In the genomic region with DNA sequence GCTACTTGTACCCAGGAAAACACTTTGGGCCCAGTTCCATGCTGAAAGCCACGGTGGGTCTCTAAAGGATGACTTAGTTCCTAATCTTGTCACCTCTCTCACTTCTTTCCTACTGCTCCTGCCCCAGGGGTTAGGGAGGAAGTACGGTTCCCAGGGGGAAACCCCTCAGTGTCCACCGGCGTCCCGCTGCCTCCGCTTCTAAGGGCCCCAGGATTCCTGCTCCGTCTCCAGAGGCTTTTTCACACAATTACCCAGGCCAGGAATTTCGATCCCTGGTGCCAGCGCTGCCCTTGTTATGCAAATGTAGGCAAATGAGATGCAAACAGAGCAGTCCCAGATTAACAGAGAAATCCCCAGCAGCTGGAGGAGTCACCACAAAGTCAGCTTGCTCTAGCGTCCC, we compare ENCODE assay signal across 16 mouse cellular contexts. TPM values are rescaled to one million over a fixed set of nuclear protein-coding genes. Genes with fewer than 3 reads are reported as not detected.
DNase-seq lines count a peak whose midpoint lies in the region; ATAC-seq and TF ChIP-seq lines count a peak whose summit lies in the region.
"Had no signal": no experiment of that assay in that cellular context is flagged by ENCODE, and none has a peak within 500 bp of the region (broad histone marks: within the 10 kb centered on the region; RNA-seq: fewer than 3 reads in every experiment).

No protein-coding gene starts in this region.

- TF ChIP-seq CTCF in layer of hippocampus, adult 2 months (conservative IDR thresholded peaks at IDR 0.05): no peak
- no peak for TF ChIP-seq CTCF in lung, postnatal 0 days (IDR thresholded peaks at IDR 0.05)

- peaks cover 50% of the 10 kb centered on the region for H3K4me1 ChIP-seq in hindbrain, embryonic 12.5 days
- H3K4me1 ChIP-seq in midbrain, embryonic 16.5 days (ENCODE audit: control insufficient read depth, insufficient read depth, low read length): peaks cover 35% of the 10 kb centered on the region
- H3K4me1 ChIP-seq in lung, postnatal 0 days (ENCODE audit: insufficient read depth, low read depth, low read length): no peaks in the 10 kb centered on the region

- ATAC-seq in hindbrain, embryonic 12.5 days (ENCODE audit: low FRiP score): no peak
- ATAC-seq in midbrain, embryonic 16.5 days: no peak
- no peak for ATAC-seq in lung, postnatal 0 days
- no peak for ATAC-seq in granulocyte monocyte progenitor cell, adult 5-6 weeks (replicated peaks; ENCODE audit: poor library complexity, severe bottlenecking)
- ATAC-seq: Patski had no signal

- no peak overlapping the region for H3K9ac ChIP-seq in hindbrain, embryonic 12.5 days
- no peak overlapping the region; the same call in 1 of the 2 replicates for H3K9ac ChIP-seq in midbrain, embryonic 16.5 days (ENCODE audit: low read depth, low read length)
- H3K9ac ChIP-seq in lung, postnatal 0 days (replicated peaks; ENCODE audit: low read depth): no peak overlapping the region
- H3K9ac ChIP-seq: embryonic facial prominence, embryonic 13.5 days; limb, embryonic 12.5 days; lung, embryonic 14.5 days had no signal

- no peaks in the 10 kb centered on the region for H3K9me3 ChIP-seq in hindbrain, embryonic 12.5 days (replicated peaks)
- no peaks in the 10 kb centered on the region for H3K9me3 ChIP-seq in midbrain, embryonic 16.5 days (replicated peaks; ENCODE audit: control insufficient read depth, low read length, poor library complexity, severe bottlenecking)
- no peaks in the 10 kb centered on the region for H3K9me3 ChIP-seq in lung, postnatal 0 days (ENCODE audit: low read length)
- H3K9me3 ChIP-seq: embryonic facial prominence, embryonic 13.5 days; limb, embryonic 12.5 days had no signal

- H3K27me3 ChIP-seq in hindbrain, embryonic 12.5 days: peaks cover 5% of the 10 kb centered on the region; the same call in 1 of the 2 replicates
- H3K27me3 ChIP-seq in midbrain, embryonic 16.5 days (ENCODE audit: control insufficient read depth, insufficient read depth, low read depth, low read length): no peaks in the 10 kb centered on the region
- no peaks in the 10 kb centered on the region for H3K27me3 ChIP-seq in lung, postnatal 0 days (replicated peaks; ENCODE audit: insufficient read depth, low read length)
- H3K27me3 ChIP-seq: Patski had no signal

- no peak overlapping the region for H3K4me3 ChIP-seq in layer of hippocampus, adult 2 months
- no peak overlapping the region for H3K4me3 ChIP-seq in hindbrain, embryonic 12.5 days
- H3K4me3 ChIP-seq in midbrain, embryonic 16.5 days (ENCODE audit: low read depth, low read length): no peak overlapping the region
- no peak overlapping the region for H3K4me3 ChIP-seq in lung, postnatal 0 days (ENCODE audit: low read depth, low read length)
- H3K4me3 ChIP-seq: embryonic facial prominence, embryonic 13.5 days; limb, embryonic 12.5 days had no signal

- H3K27ac ChIP-seq in layer of hippocampus, adult 2 months: peak overlapping the region; percentile 72
- peak overlapping the region; percentile 90 for H3K27ac ChIP-seq in hindbrain, embryonic 12.5 days
- H3K27ac ChIP-seq in midbrain, embryonic 16.5 days (ENCODE audit: low read length): peak overlapping the region; percentile 76
- H3K27ac ChIP-seq in lung, postnatal 0 days (ENCODE audit: low read length): no peak overlapping the region
- H3K27ac ChIP-seq: embryonic facial prominence, embryonic 13.5 days; limb, embryonic 12.5 days had no signal

- peak in 1 of 2 experiments; percentile 40 for DNase-seq in layer of hippocampus, adult 2 months (ENCODE audit: low spot score in 2 of 2)
- no peak for DNase-seq in layer of hippocampus, adult 9-11 months
- DNase-seq in brain, adult 2 months (ENCODE audit: low read depth, low spot score): peak; percentile 65
- DNase-seq in lung, postnatal 0 days (ENCODE audit: low spot score): no peak
- no peak for DNase-seq in spleen, adult 18-20 months
- DNase-seq: cerebellum, adult 9-10 months; kidney, adult 11 months; lung, embryonic 14.5 days; thymus, adult 2 months had no signal

- H3K36me3 ChIP-seq in hindbrain, embryonic 12.5 days: no peaks in the 10 kb centered on the region
- no peaks in the 10 kb centered on the region for H3K36me3 ChIP-seq in midbrain, embryonic 16.5 days (ENCODE audit: control insufficient read depth, insufficient read depth, low read length)
- H3K36me3 ChIP-seq in lung, postnatal 0 days (ENCODE audit: insufficient read depth, low read length): no peaks in the 10 kb centered on the region
- H3K36me3 ChIP-seq: embryonic facial prominence, embryonic 13.5 days; limb, embryonic 12.5 days had no signal

- H3K4me2 ChIP-seq in hindbrain, embryonic 12.5 days (replicated peaks): peak overlapping the region; percentile 31
- no peak overlapping the region for H3K4me2 ChIP-seq in midbrain, embryonic 16.5 days (ENCODE audit: low read length)
- H3K4me2 ChIP-seq in lung, postnatal 0 days (replicated peaks; ENCODE audit: low read depth, low read length): no peak overlapping the region
- H3K4me2 ChIP-seq: embryonic facial prominence, embryonic 13.5 days; limb, embryonic 12.5 days; lung, embryonic 14.5 days had no signal

- 13% methylated on average over 10 of the region's 10 CpGs for WGBS in hindbrain, embryonic 12.5 days
- WGBS in midbrain, embryonic 16.5 days: 7% methylated on average over 10 of the region's 10 CpGs
- 33% methylated on average over 10 of the region's 10 CpGs for WGBS in lung, postnatal 0 days

- no peak for TF ChIP-seq EP300 in lung, postnatal 0 days (IDR thresholded peaks at IDR 0.05)

RNA-seq across cellular contexts. Expression of a gene that starts 18.5 kb away (rescaled TPM):
- total RNA-seq in layer of hippocampus, adult 2 months (2021): 100 to 1,000 TPM; 549 to 563 TPM
- 10.3 and 12.6 TPM in 2 replicates for polyA plus RNA-seq in hindbrain, embryonic 12.5 days (2016; fragmentation: Nextera tagmentation; extraction: Ambion mirVana)
- 15.8 and 17.0 TPM in 2 replicates for polyA plus RNA-seq in midbrain, embryonic 16.5 days (2015; fragmentation: Nextera tagmentation; extraction: Ambion mirVana)
- 0.21 and 0.33 TPM in 2 replicates for polyA plus RNA-seq in lung, postnatal 0 days (2015; fragmentation: Nextera tagmentation; extraction: Ambion mirVana)
- total RNA-seq in granulocyte monocyte progenitor cell, adult 5-6 weeks (2014; fragmentation: Nextera tagmentation): not detected in 2 replicates
- 0.13 TPM in 1 of 2 replicates, not detected in the other for total RNA-seq in granulocyte monocyte progenitor cell, adult 5-6 weeks (2017)

RNA-seq across cellular contexts. Expression of a gene that starts 37.2 kb away (rescaled TPM):
- 1 to 10 TPM in 1 of 2 experiments, under 1 TPM in 1; 0.42 to 1.0 TPM for total RNA-seq in layer of hippocampus, adult 2 months (2021)
- 0.06 TPM in 1 of 2 replicates, not detected in the other for polyA plus RNA-seq in hindbrain, embryonic 12.5 days (2016; fragmentation: Nextera tagmentation; extraction: Ambion mirVana)
- polyA plus RNA-seq in midbrain, embryonic 16.5 days (2015; fragmentation: Nextera tagmentation; extraction: Ambion mirVana): not detected in 2 replicates
- polyA plus RNA-seq in lung, postnatal 0 days (2015; fragmentation: Nextera tagmentation; extraction: Ambion mirVana): not detected in 2 replicates
- total RNA-seq in granulocyte monocyte progenitor cell, adult 5-6 weeks (2014; fragmentation: Nextera tagmentation): 1.4 TPM in 1 of 2 replicates, not detected in the other
- not detected in 2 replicates for total RNA-seq in granulocyte monocyte progenitor cell, adult 5-6 weeks (2017)
- polyA plus RNA-seq: limb, embryonic 12.5 days; lung, embryonic 14.5 days; small intestine, adult 2 months had no signal
